Mouse (Mus musculus): ENCODE data around the gene Osbpl3. TPM values are rescaled to one million over a fixed set of nuclear protein-coding genes. Genes with fewer than 3 reads are reported as not detected.

Osbpl3 gene
- total RNA-seq, 2 experiments from 2014 or later: 26.2 to 37.8 TPM

GRCm38 (mm10) chr6:50402872-50403271 lies 53.1 kb downstream of the Osbpl3 start:
- no peak for DNase-seq

- DNase-seq: no peak
These were observed 55.8 kb downstream of the Osbpl3 start for GRCm38 (mm10) chr6:50400234-50400633.

DNA sequence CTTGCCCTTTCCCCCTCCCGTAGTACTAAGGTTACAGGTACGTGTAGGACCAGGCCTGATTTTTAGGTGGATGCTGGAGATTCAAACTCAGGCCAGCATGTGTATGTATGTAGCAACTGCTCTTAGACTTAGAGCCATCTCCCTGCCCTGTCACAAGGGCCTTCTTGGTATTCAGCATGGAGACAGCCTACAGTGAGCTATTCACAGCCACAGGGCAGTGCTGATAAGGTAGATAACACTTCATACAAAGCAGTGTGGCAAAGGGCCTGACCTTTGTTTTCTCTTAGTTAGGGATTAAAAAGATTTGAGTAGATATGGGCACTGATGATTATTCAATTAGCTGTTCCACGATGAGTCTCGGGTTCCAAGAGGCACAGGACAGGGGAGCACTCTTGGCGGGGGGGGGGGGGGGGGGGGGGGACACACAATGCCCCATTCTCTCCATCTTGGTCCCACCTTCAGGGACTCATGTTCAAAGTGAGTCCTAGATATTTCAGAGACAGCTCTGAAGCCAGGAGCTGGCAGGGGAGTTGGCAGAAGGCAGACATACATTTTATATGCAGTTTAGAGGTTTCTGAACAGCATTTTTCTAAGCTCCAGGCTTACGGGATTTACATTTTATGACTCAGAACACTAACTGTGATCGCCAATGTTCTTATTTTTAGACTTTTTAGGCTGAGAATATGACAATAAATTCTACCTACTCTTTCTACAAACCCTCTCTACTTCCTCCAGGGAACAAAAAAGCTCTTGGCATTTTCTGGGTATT lies 56.4 kb downstream of the Osbpl3 start:
- no peak for DNase-seq

- no peak for DNase-seq
These were observed 57.7 kb downstream of the Osbpl3 start for GRCm38 (mm10) chr6:50398324-50398723.

GRCm38 (mm10) chr6:50397116-50397515 lies 58.9 kb downstream of the Osbpl3 start:
- no peak for DNase-seq

GRCm38 (mm10) chr6:50395641-50396312 lies 60.2 kb downstream of the Osbpl3 start:
- peak; percentile 46 for DNase-seq

DNA sequence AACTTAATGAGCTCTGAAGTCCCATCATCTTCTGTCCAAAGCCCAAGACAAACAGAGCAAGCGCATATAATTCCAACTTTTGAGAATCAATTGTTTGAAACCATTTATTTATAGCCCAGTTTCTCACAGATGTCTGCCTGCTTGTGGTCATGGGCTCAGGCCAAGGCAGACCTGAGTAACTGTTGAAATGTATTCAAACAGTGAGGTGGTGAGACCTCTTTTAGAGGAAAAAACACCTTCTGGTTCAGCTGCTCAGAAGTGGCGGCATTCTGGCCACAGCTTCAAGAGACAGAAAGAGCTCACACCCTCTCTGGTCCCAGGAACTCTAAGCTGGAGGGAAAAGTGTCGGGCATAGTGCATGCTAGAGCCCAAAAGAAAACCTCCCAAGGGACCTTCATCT lies 61.6 kb downstream of the Osbpl3 start:
- DNase-seq: no peak

DNA sequence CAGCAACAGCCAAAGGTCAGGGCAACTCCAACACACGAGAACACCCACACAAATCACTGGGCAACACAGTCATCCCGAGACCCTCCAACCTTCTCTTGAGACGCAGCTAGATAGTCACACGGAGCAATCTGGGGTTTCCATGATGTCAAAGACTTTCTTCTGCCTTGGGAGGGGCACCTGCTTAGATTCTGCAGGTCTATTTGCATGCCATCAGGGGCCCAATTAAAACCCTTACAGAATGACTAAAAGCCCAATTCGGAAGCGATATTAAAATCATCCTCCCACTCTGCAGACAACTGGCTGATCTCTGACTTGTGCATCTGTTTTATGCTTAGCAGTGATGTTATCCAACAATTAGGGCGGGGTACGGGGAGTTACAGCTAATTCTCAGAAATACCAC lies 62.0 kb downstream of the Osbpl3 start:
- no peak for DNase-seq

GRCm38 (mm10) chr6:50391951-50392350 lies 64.0 kb downstream of the Osbpl3 start:
- DNase-seq: no peak

GRCm38 (mm10) chr6:50390313-50390712 lies 65.7 kb downstream of the Osbpl3 start:
- no peak for DNase-seq

- no peak for DNase-seq
These were observed 68.4 kb downstream of the Osbpl3 start for GRCm38 (mm10) chr6:50387629-50388028.

DNA sequence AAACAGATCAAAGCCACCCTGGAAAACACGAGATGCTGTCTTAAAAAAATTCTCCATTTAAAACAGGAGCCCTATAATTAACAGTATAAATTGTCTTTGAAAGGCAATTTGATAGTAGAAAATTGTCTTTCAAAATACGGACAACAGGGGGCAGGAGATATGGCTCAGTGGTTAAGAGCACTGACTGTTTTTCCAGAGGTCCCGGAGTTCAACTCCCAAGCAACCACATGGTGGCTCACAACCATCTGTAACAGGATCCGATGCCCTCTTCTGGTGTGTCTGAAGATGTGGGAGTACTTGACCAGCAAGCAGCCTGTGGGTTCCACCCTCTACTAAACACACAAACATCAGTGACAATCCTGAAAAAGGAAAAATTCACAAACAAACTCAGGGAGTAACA lies 69.5 kb downstream of the Osbpl3 start:
- no peak for DNase-seq

DNA sequence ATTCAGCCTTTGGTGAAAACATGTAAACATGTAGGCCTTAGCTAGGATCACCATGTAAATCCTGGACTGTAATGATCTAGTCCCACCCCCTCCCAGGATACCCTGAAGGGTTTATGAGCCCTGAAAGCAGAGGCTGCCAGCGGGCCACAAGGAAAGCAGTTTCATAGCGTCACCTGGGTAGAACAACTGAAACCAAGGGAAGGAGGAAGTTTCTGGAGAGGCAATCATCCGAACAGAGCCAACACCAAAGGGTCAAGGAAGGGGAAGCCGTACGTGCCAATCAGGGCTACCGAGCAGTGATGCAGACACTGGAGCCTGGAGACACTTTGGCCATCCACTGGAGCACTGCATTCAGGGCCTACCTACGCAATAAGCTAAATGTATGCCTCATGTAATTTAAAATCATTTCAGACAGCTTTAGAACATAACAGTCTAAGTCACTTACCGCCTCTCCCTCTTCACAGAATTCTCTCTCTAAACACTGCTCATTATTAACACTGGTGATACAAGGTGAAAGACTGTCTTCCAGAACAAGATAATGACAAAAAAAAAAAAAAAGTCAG lies 70.5 kb downstream of the Osbpl3 start:
- no peak for DNase-seq

DNA sequence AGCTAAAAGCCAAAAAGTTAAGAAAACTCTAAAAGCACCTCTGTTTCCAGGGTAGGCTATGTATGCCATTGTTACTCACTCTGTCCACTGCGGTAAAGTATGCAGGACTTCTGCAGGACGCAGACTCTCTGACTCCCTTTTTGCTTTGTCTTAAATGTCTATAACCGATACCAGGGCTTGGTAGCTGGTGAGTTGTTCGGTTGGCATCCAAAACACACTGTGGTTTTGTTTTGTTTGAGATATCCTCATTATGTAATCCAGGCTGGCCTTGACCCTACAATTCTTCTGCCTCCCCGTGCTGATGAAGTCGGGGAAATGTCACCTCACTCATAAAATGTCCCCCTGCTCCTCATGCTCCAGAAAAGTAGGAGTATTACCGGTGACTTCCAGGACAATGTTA lies 73.3 kb downstream of the Osbpl3 start:
- peak; percentile 38 for DNase-seq

DNA sequence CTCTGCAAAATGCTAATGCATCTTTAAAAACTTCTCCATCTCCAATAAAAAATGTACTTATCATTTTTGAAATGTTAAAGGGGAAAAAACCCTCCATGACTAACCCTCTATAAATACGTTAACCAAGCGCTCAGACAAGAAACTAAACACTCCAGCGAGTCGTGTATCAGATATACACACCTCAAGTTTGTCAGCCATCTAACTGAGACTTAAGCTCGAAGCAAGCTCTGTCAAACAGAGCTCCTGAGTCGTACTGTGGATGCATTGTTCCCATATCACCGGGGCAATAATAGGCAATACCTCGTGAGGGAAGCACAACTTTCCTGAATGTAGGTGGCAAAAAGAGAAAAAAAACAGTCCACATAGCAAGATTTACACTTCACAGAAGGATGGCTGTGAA lies 73.8 kb downstream of the Osbpl3 start:
- DNase-seq: no peak

DNA sequence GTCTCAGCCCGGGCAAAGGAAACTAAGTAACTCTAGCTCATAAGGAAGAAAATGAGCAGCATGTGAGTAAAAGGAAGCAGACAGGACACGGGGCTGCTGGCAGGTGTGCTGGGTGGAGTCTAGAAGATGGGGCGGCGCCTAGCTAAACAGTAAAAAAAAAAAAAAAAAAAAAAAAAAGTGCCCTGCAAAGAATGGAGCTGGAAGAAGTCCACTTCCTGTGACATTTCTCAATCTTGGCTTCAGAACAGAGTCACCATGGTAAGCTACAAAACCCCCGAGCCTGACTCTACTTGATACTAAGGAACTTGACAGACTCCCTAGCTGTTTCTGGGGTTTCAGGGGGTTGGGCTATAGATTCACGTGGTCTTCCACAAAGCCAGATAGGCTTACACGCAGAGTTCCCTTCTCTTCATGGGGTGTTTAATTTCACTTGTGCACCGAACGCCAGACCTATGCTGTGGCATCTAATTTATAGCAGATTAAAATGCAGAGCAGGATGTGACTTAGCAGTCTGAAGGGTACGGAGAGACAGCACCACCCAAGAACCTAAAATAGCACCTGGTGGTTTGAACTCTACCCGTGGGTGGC lies 74.4 kb downstream of the Osbpl3 start:
- DNase-seq: no peak

DNA sequence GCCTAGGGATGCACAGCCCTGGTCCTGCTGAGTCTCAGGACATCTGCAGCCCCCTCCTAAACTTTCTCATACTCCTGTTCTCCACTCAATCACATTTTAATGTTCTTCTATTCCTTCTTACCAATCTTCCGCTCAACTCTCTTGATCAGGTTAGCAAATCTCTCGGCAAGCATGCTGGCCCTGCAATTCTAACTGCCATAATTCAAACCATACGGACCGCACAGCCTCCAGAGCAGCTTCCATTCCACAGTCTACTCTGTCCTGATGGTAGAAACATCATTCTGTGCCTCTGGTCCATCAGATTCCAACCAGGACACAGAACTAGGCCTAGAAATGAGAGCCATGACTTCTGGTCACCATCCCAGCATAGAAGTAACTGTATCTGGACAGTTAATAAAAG lies 76.3 kb downstream of the Osbpl3 start:
- DNase-seq: no peak

GRCm38 (mm10) chr6:50379136-50379535 lies 76.9 kb downstream of the Osbpl3 start:
- DNase-seq: no peak

GRCm38 (mm10) chr6:50377742-50378720 lies 78.0 kb downstream of the Osbpl3 start:
- no peak for DNase-seq

DNA sequence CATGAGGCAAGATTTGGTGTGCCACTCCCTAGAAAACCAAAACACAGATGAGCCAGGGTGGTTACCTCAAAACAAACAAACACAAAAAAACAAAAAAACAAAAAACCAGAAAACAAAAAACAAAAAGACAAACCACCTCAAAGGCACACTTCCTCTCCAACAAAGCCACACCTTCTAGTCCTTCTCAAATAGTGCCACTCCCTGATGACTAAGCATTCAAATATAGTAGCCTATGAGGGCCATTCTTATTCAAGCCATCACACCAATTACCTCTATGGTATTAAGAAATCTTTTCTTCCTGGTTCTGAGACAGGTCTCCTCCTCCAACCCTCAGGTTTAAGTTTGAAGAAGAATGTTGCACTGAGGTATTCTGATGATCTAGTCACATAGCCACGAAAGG lies 79.3 kb downstream of the Osbpl3 start:
- DNase-seq: no peak

- no peak for DNase-seq
These were observed 83.2 kb downstream of the Osbpl3 start for GRCm38 (mm10) chr6:50372516-50373424.

Data from adrenal gland, postnatal 10 days (tissue).